Mouse (Mus musculus) CH12.LX (cell line): ENCODE measurements around the gene Hras. TPM values are rescaled to one million over a fixed set of nuclear protein-coding genes. Genes with fewer than 3 reads are reported as not detected.

Experiments used
- DNase-seq: peaks from one replicate; pipeline ENCODE4 v3.0.0-alpha.2; 2013; ENCODE audit errors: extremely low read depth
- H3K27ac ChIP-seq: 2 replicates; pipeline ENCODE4 v1.5.1; 2012; ENCODE audit warnings: low read depth, mild to moderate bottlenecking, control low read depth, moderate library complexity; ENCODE audit not compliant: insufficient read depth
- H3K27me3 ChIP-seq: replicated peaks from 2 replicates; pipeline ENCODE3; 2012; ENCODE audit warnings: inconsistent platforms
- H3K36me3 ChIP-seq, 2 experiments: replicated peaks in 1 of 2; 2 replicates each; pipeline versions ENCODE3 to v1.6.1; 2012; ENCODE audit warnings: inconsistent platforms in 1 of 2, low read length in 1 of 2, mild to moderate bottlenecking in 1 of 2, mixed read lengths in 1 of 2, moderate library complexity in 1 of 2; ENCODE audit not compliant: control insufficient read depth in 1 of 2, insufficient read depth in 1 of 2
- H3K4me1 ChIP-seq, 2 experiments: 2 replicates each; pipeline ENCODE4 v1.6.1; 2012; ENCODE audit warnings: inconsistent platforms in 1 of 2, moderate library complexity in 1 of 2; ENCODE audit not compliant: insufficient read depth in 2 of 2, control insufficient read depth in 1 of 2
- H3K4me2 ChIP-seq: 2 replicates; pipeline ENCODE4 v1.6.1; 2012; ENCODE audit warnings: low read depth, mild to moderate bottlenecking, control low read depth; ENCODE audit not compliant: poor library complexity, insufficient read depth, severe bottlenecking
- H3K4me3 ChIP-seq, 3 experiments: fragments of 150-350 bp in 1 of 3; sonication (generic) in 1 of 3; replicated peaks in 1 of 3; 2 replicates each; pipeline versions ENCODE3 to v1.5.1; 2011 to 2012; ENCODE audit warnings: low read depth in 2 of 3, low read length in 2 of 3, mild to moderate bottlenecking in 2 of 3, moderate library complexity in 2 of 3, control low read depth in 1 of 3, improper control_type of control experiment in 1 of 3, inconsistent platforms in 1 of 3, mixed read lengths in 1 of 3; ENCODE audit not compliant: poor library complexity in 1 of 3
- H3K79me2 ChIP-seq: replicated peaks from 2 replicates; pipeline ENCODE4 v1.6.1; 2012; ENCODE audit warnings: mild to moderate bottlenecking, moderate library complexity; ENCODE audit not compliant: control insufficient read depth, poor library complexity, insufficient read depth, severe bottlenecking; ENCODE audit errors: extremely low read depth
- H3K9ac ChIP-seq: 2 replicates; pipeline ENCODE4 v1.6.1; 2012; ENCODE audit warnings: low read depth, mild to moderate bottlenecking, control low read depth, moderate library complexity; ENCODE audit not compliant: insufficient read depth
- H3K9me3 ChIP-seq: replicated peaks from 2 replicates; pipeline ENCODE3; 2012; ENCODE audit warnings: low read length, inconsistent platforms, mixed read lengths
- CHD2 ChIP-seq: IDR thresholded peaks from 2 replicates; pipeline ENCODE4 v1.6.1; 2011; ENCODE audit warnings: low read length, improper control_type of control experiment
- CTCF ChIP-seq, 2 experiments: IDR thresholded peaks in 1 of 2; conservative IDR thresholded peaks in 1 of 2; 2 replicates each; pipeline ENCODE4 v1.5.1; 2011 to 2012; ENCODE audit warnings: low read depth in 2 of 2, low read length in 2 of 2, improper control_type of control experiment in 1 of 2, inconsistent platforms in 1 of 2, mild to moderate bottlenecking in 1 of 2, moderate library complexity in 1 of 2
- ELF1 ChIP-seq: IDR thresholded peaks from 2 replicates; pipeline ENCODE4 v1.6.1; 2014; ENCODE audit warnings: low read depth, mild to moderate bottlenecking, inconsistent platforms, low read length, improper control_type of control experiment
- EP300 ChIP-seq: IDR thresholded peaks from 2 replicates; pipeline ENCODE4 v1.6.1; 2011; ENCODE audit warnings: low read length, improper control_type of control experiment
- GABPA ChIP-seq: IDR thresholded peaks from 2 replicates; pipeline ENCODE4 v1.6.1; 2012; ENCODE audit warnings: low read depth, low read length, improper control_type of control experiment, inconsistent platforms; ENCODE audit not compliant: insufficient replicate concordance
- JUN ChIP-seq: IDR thresholded peaks from 2 replicates; pipeline ENCODE4 v1.6.1; 2011; ENCODE audit warnings: low read depth, mild to moderate bottlenecking, low read length, improper control_type of control experiment, moderate library complexity; ENCODE audit not compliant: insufficient read depth
- JUND ChIP-seq: conservative IDR thresholded peaks from 2 replicates; pipeline ENCODE4 v1.6.1; 2011; ENCODE audit warnings: low read depth, low read length, improper control_type of control experiment
- MAX ChIP-seq: IDR thresholded peaks from 2 replicates; pipeline ENCODE4 v1.6.1; 2011; ENCODE audit warnings: low read length, improper control_type of control experiment
- MEF2A ChIP-seq: IDR thresholded peaks from 2 replicates; pipeline ENCODE4 v1.6.1; 2014; ENCODE audit warnings: low read depth, mild to moderate bottlenecking, inconsistent platforms, low read length, improper control_type of control experiment, borderline replicate concordance
- MYC ChIP-seq: IDR thresholded peaks from 2 replicates; pipeline ENCODE4 v1.6.1; 2011; ENCODE audit warnings: low read depth, mild to moderate bottlenecking, improper control_type of control experiment, low read length
- NELFE ChIP-seq: IDR thresholded peaks from 2 replicates; pipeline ENCODE4 v1.6.1; 2011; ENCODE audit warnings: low read depth, low read length, improper control_type of control experiment
- POLR2A ChIP-seq: IDR thresholded peaks from 2 replicates; pipeline ENCODE4 v1.6.1; 2011; ENCODE audit warnings: low read depth, mild to moderate bottlenecking, improper control_type of control experiment, low read length
- POLR2AphosphoS2 ChIP-seq: IDR thresholded peaks from 2 replicates; pipeline ENCODE4 v1.6.1; 2011; ENCODE audit warnings: low read depth, low read length, improper control_type of control experiment
- RCOR1 ChIP-seq: conservative IDR thresholded peaks from 2 replicates; pipeline ENCODE4 v1.6.1; 2012; ENCODE audit warnings: low read depth, mild to moderate bottlenecking, inconsistent platforms, low read length, improper control_type of control experiment
- TBP ChIP-seq: conservative IDR thresholded peaks from 2 replicates; pipeline ENCODE4 v1.6.1; 2011; ENCODE audit warnings: low read depth, low read length, improper control_type of control experiment
- TCF12 ChIP-seq: IDR thresholded peaks from 2 replicates; pipeline ENCODE4 v1.6.1; 2014; ENCODE audit warnings: low read depth, mild to moderate bottlenecking, inconsistent platforms, low read length, improper control_type of control experiment
- UBTF ChIP-seq: IDR thresholded peaks from 2 replicates; pipeline ENCODE4 v1.6.1; 2012; ENCODE audit warnings: low read depth, mild to moderate bottlenecking, inconsistent platforms, low read length, improper control_type of control experiment, moderate library complexity
- USF2 ChIP-seq: conservative IDR thresholded peaks from 2 replicates; pipeline ENCODE4 v1.6.1; 2011; ENCODE audit warnings: low read depth, low read length, improper control_type of control experiment
- dilution Hi-C: fragments of 300-500 bp; cut with MboI; formaldehyde crosslinking; loops from 2 replicates; pipeline ENCODE4 v1.14.3; 2020; ENCODE audit warnings: low sequenced_read_pairs; ENCODE audit not compliant: extremely low pct_unique_long_range_greater_than_20kb, extremely low pct_ligation_motif_present
- in situ Hi-C: fragments of 300-500 bp; cut with MboI; formaldehyde crosslinking; loops from 3 replicates; pipeline ENCODE4 v1.14.3; 2019; ENCODE audit warnings: low sequenced_read_pairs, low pct_ligation_motif_present, low pct_unique_long_range_greater_than_20kb, mixed read lengths
- polyA plus RNA-seq: library from polyadenylated mRNA; unstranded; fragments of >175 nt; gene quantifications from 2 replicates; pipeline ENCODE4 v1.2.1, GENCODE M21; 2012; ENCODE audit warnings: low read depth; ENCODE audit not compliant: insufficient read length
- total RNA-seq, 2 experiments: library from RNA; depleted of rRNA; stranded (reverse); fragments of 300-350 nt in 1 of 2; fragments of >200 nt in 1 of 2; gene quantifications; 2 replicates each; pipeline ENCODE4 v1.2.3; 2012 to 2014

The Hras gene
- total and polyA plus RNA-seq, 3 experiments, result 43.6 to 82.0 (median 71.3) TPM

DNA sequence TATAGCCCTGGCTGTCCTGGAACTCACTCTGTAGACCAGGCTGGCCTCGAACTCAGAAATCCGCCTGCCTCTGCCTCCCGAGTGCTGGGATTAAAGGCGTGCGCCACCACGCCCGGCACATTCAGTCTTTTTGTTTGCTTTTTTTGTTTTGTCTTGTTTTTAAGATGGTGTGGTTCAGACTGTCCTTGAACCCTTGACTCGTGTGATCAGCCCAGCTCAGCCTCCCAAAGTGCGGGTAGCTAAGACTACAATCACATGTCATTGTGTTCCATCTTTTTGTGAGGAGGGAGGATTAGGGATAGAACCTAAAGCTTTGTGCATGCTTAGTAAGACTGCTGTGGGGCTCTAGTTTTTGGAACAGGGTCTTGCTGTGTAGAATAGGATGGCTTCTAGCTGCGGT lies 37.7 kb upstream of the Hras start:
- no peak for DNase-seq
- peaks cover 4 to 30% of the 10 kb centered on the region in 2 experiments; a peak in 3 of 4 replicates for H3K4me1 ChIP-seq
- in situ Hi-C loops (no loop called here), dilution Hi-C loops (no loop called here)
- H3K9ac ChIP-seq, result no peak overlapping the region
- TF ChIP-seq CHD2, result no peak
- no peak for TF ChIP-seq JUN
- TF ChIP-seq RCOR1, result no peak
- TF ChIP-seq ELF1, result no peak
- no peak for TF ChIP-seq MAX
- no peak for TF ChIP-seq MEF2A
- TF ChIP-seq MYC, result no peak
- no peak for TF ChIP-seq POLR2A
- TF ChIP-seq TCF12, result no peak
- TF ChIP-seq CTCF (conservative IDR thresholded peaks at IDR 0.05 in 1 of 2, IDR thresholded peaks at IDR 0.05 in 1 of 2; ENCODE audit: low read depth in 2 of 2, low read length in 2 of 2), result no peak
- no peak for TF ChIP-seq JUND
- H3K4me2 ChIP-seq, result no peak overlapping the region
- H3K4me3 ChIP-seq, result no peak overlapping the region
- H3K27ac ChIP-seq, result no peak overlapping the region
- H3K9me3 ChIP-seq, result peaks cover 6% of the 10 kb centered on the region
- peaks cover 5% of the 10 kb centered on the region for H3K27me3 ChIP-seq
- H3K36me3 ChIP-seq, result peaks cover 43 to 60% of the 10 kb centered on the region in 2 experiments
- H3K79me2 ChIP-seq, result peaks cover 51% of the 10 kb centered on the region

DNA sequence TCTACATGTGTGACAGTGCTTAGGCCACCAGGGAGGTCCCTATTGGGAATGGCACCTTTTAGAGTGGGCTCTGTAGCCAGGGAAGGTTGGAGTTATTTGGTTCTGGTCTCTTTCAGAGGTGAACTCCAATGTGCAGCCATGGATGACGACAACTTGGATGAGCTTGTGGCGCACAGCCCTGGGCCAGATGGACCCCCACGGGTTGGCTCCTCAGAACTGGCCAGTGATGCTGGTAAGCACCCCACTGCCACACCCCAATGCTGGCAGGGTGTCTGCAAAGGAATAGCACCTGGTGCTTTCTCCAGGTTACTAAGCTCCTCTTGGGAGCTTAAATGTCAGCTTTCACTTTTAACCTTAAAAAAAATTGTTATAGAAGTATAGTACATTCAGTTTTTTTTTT lies 37.3 kb upstream of the Hras start:
- no peak for DNase-seq
- in situ Hi-C loops (no loop called here), dilution Hi-C loops (no loop called here)
- H3K4me3 ChIP-seq, result no peak overlapping the region
- H3K36me3 ChIP-seq, result peaks cover 42 to 58% of the 10 kb centered on the region in 2 experiments
- H3K27me3 ChIP-seq, result peaks cover 5% of the 10 kb centered on the region
- H3K27ac ChIP-seq, result no peak overlapping the region
- H3K79me2 ChIP-seq, result peaks cover 51% of the 10 kb centered on the region
- H3K9me3 ChIP-seq, result peaks cover 7% of the 10 kb centered on the region
- H3K4me1 ChIP-seq, result peaks cover 4 to 30% of the 10 kb centered on the region in 2 experiments; a peak in 3 of 4 replicates
- no peak for TF ChIP-seq TBP
- TF ChIP-seq GABPA, result no peak
- TF ChIP-seq UBTF, result no peak
- TF ChIP-seq EP300, result no peak
- no peak for TF ChIP-seq USF2
- no peak for TF ChIP-seq NELFE
- TF ChIP-seq POLR2AphosphoS2, result no peak
- no peak overlapping the region for H3K4me2 ChIP-seq
- H3K9ac ChIP-seq, result no peak overlapping the region
